ENCODE assay signal across 9 mouse cellular contexts in genomic region chr4:148935211-148935610, GRCm38 (mm10).
A peak's percentile ranks its signal among the peaks of the same experiment; 100 is the strongest.
DNase-seq lines count a peak whose midpoint lies in the region; ATAC-seq lines count a peak whose summit lies in the region.
"Had no signal": no experiment of that assay in that cellular context is flagged by ENCODE, and none has a peak within 500 bp of the region (broad histone marks: within the 10 kb centered on the region; RNA-seq: fewer than 3 reads in every experiment).

No protein-coding gene starts in this region.

- ATAC-seq in intestine, embryonic 15.5 days: peak; percentile 63
- ATAC-seq in lung, embryonic 15.5 days (ENCODE audit: borderline replicate concordance, extremely low read depth, low FRiP score, low TSS enrichment): peak; percentile 55; the same call in 1 of the 2 replicates
- no peak for ATAC-seq in monocyte, adult 5-6 weeks (replicated peaks; ENCODE audit: insufficient number of reproducible peaks, low FRiP score, low TSS enrichment, poor library complexity, severe bottlenecking)

- H3K4me3 ChIP-seq in intestine, embryonic 15.5 days (replicated peaks): no peak overlapping the region
- H3K4me3 ChIP-seq in lung, embryonic 15.5 days: no peak overlapping the region
- H3K4me3 ChIP-seq: limb, embryonic 15.5 days had no signal

- peak overlapping the region; percentile 28; the same call in 1 of the 2 replicates for H3K9ac ChIP-seq in intestine, embryonic 15.5 days
- H3K9ac ChIP-seq in lung, embryonic 15.5 days: 0 out of 2 replicates have a peak overlapping the region, but pooled peaks have one; percentile 3
- H3K9ac ChIP-seq: limb, embryonic 15.5 days had no signal

- H3K9me3 ChIP-seq in intestine, embryonic 15.5 days: no peaks in the 10 kb centered on the region
- no peaks in the 10 kb centered on the region for H3K9me3 ChIP-seq in lung, embryonic 15.5 days
- H3K9me3 ChIP-seq: limb, embryonic 15.5 days had no signal

- peaks cover 28% of the 10 kb centered on the region for H3K4me1 ChIP-seq in intestine, embryonic 15.5 days (replicated peaks)
- H3K4me1 ChIP-seq in lung, embryonic 15.5 days: peaks cover 26% of the 10 kb centered on the region

- peak; percentile 56 for DNase-seq in embryo, embryonic 11 days
- DNase-seq in embryo, embryonic 9.5 days (ENCODE audit: extremely low spot score): no peak
- peak; percentile 68 for DNase-seq in gastrocnemius, postnatal 10 days
- DNase-seq in spleen, postnatal 36 days (ENCODE audit: low spot score in 2 of 2): no peak
- DNase-seq in left cerebral cortex, adult 8-10 months (ENCODE audit: low spot score in 2 of 2): no peak

- no peaks in the 10 kb centered on the region for H3K27me3 ChIP-seq in intestine, embryonic 15.5 days (replicated peaks)
- 0 out of 2 replicates have a peak, but pooled peaks cover 3% of the 10 kb centered on the region for H3K27me3 ChIP-seq in lung, embryonic 15.5 days

- WGBS in intestine, embryonic 15.5 days: 13% methylated on average over 13 of the region's 13 CpGs
- 17% methylated on average over 13 of the region's 13 CpGs for WGBS in lung, embryonic 15.5 days

- H3K27ac ChIP-seq in intestine, embryonic 15.5 days: peak overlapping the region; percentile 71
- H3K27ac ChIP-seq in lung, embryonic 15.5 days: peak overlapping the region; percentile 43; the same call in 1 of the 2 replicates
- H3K27ac ChIP-seq: limb, embryonic 15.5 days had no signal

- no peaks in the 10 kb centered on the region for H3K36me3 ChIP-seq in intestine, embryonic 15.5 days
- H3K36me3 ChIP-seq in lung, embryonic 15.5 days: no peaks in the 10 kb centered on the region
- H3K36me3 ChIP-seq: limb, embryonic 15.5 days had no signal

- H3K4me2 ChIP-seq in intestine, embryonic 15.5 days (replicated peaks): peak overlapping the region; percentile 38
- H3K4me2 ChIP-seq in lung, embryonic 15.5 days: no peak overlapping the region
- H3K4me2 ChIP-seq: limb, embryonic 15.5 days had no signal

Comparison
In these comparisons a context has a peak if more than half of its experiments do, and no peak if none do; other contexts are left out.
1. DNase-seq: peak in embryo, embryonic 11 days (single experiment) and gastrocnemius, postnatal 10 days (single experiment); none in embryo, embryonic 9.5 days (single experiment), spleen, postnatal 36 days (0 of 2) and left cerebral cortex, adult 8-10 months (0 of 2).